Mouse (Mus musculus): Measurements from ENCODE around the gene Hspa5. TPM values are rescaled to one million over a fixed set of nuclear protein-coding genes. Genes with fewer than 3 reads are reported as not detected.
"Not testable (repeated sequence)": the region's sequence is repeated elsewhere in the genome, so short reads cannot be mapped to it uniquely, and the experiment has no call there.

Hspa5 gene
- total RNA-seq, 1 experiment from 2014 or later = 949 TPM

DNA sequence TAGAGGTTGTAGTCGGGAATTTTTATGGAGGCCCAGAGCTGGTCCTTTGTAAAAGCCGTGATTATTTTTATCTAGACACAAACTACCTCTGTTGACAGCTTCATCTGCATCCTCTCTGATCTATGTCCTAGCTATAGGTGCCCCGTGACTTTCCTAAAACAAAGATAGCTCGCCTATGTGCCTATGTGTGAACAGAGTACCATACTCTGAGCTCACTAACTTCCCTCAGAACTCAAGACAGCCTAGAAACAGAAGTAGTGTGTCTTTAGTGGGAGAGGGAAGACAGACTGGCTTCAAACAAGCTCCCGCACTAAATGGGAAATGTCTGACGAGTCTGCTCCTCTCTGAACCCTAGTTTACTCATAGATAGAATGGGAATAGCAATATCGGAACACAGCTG is 28.6 kb downstream of the Hspa5 start:
- no peak for ATAC-seq (replicated peaks in 1 of 2; ENCODE audit: insufficient read depth in 1 of 2, low FRiP score in 2 of 2, low TSS enrichment in 1 of 2, low read depth in 1 of 2, poor library complexity in 2 of 2, severe bottlenecking in 2 of 2)

DNA sequence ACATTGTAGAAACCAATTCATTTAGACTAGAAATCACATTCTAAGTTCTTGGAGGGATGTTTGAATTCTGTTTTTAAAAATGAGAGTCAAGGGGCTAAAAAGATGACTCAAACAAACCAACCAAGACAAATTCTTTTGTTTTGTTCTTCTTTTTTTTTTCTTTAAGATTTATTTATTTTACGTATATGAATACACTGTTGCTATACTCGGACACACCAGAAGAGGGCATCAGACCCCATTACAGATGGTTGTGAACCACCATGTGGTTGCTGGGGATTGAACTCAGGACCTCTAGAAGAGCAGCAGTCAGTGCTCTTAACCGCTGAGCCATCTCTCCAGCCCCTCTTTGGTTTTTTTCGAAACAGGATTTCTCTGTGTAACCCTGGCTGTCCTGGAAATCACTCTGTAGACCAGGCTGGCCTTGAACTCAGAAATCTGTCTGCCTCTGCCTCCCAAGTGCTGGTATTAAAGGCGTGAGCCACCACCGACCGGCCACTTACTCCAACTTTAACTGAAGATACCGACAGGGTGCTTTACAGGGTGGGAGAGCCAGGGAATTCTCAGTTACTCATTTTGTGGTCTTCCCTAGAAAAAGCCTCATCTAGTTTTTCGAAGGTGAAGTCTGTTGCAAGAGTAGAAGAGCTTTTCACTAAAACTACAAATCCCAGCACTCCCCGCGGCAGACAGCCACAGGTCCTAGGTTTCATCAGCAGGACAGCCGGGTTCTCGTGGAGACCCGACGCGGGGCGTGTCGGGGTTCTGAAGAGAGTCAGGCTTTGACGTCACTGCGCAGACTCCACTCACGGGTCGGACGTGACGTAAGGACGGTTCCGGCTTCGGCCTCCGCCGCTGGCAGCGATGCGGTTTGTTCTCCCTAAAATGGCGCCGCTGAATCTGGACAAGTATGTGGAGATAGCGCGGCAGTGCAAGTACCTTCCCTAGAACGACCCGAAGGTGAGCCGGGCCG is 30.0 kb downstream of the Hspa5 start:
- peak; percentile 85 to 90 for ATAC-seq (replicated peaks in 1 of 2; ENCODE audit: insufficient read depth in 1 of 2, low FRiP score in 2 of 2, low TSS enrichment in 1 of 2, low read depth in 1 of 2, poor library complexity in 2 of 2, severe bottlenecking in 2 of 2)

DNA sequence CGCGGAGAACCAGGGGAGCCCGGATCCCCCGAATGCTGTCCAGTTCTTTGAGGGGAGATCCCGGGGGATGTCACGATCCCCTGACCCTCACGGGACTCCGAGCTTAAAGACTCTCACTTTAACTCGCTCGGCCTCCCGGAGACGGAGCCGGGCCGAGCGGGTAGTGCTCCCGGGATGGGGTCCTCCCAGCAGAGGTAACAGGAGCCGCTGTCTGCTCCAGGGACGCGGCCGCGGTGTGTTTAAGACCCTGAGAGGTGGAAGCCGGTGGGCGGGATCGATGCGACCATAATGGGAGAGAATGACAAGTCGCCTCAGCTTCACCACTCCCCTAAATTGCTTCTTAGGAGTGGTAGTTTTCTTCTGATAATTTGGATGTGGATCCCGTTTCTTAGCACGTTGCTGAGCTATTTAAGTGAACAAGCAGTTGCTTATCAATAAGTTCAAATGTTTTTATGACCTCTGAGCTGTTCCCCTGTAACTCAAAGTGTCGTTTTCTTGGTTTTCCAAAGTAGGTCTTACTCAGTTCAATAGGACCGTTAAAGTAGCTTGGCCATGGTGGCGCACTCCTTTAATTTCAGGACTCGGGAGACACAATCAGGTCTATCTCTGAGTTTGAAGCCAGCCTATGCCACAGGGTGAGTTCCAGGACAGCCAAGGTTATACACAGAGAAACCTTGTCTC is 30.9 kb downstream of the Hspa5 start:
- ATAC-seq (replicated peaks in 1 of 2; ENCODE audit: insufficient read depth in 1 of 2, low FRiP score in 2 of 2, low TSS enrichment in 1 of 2, low read depth in 1 of 2, poor library complexity in 2 of 2, severe bottlenecking in 2 of 2) = peak; percentile 9 to 43; a peak in 3 of 4 replicates

DNA sequence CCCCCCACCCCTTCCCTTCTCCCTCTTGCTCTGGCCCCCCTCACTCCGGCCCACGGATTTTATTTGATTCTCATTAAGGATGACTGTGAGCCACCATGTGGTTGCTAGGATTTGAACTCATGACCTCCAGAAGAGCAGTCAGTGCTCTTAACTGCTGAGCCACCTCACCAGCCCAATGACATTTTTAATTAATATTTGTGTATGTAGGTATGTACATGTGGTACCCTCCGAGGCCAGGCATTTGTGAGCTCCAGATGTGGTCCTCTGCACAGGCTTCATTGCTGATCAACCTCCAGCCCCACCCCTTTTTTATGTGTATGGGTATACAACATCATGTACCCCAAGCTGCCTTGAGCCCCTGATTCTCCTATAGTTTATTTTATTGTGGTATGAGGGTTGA is 32.0 kb downstream of the Hspa5 start:
- no peak for ATAC-seq (replicated peaks in 1 of 2; ENCODE audit: insufficient read depth in 1 of 2, low FRiP score in 2 of 2, low TSS enrichment in 1 of 2, low read depth in 1 of 2, poor library complexity in 2 of 2, severe bottlenecking in 2 of 2)

DNA sequence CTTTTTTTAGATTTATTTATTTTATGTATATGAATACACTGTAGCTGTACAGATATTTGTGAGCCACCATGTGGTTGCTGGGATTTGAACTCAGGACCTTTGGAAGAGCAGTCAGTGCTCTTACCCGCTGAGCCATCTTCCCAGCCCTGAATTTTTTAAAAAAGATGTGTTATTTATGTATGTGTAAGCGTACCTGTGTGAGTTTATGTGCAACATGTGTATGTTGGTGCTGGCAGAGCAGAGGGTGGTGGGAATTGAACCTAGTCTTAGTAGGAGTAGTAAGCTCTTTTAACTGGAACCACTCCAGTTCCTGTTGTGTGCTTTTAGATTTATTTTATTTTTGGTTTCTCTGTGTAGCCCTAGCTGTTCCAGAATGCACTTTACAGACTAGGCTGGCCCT is 32.4 kb downstream of the Hspa5 start:
- no peak for ATAC-seq (replicated peaks in 1 of 2; ENCODE audit: insufficient read depth in 1 of 2, low FRiP score in 2 of 2, low TSS enrichment in 1 of 2, low read depth in 1 of 2, poor library complexity in 2 of 2, severe bottlenecking in 2 of 2)

DNA sequence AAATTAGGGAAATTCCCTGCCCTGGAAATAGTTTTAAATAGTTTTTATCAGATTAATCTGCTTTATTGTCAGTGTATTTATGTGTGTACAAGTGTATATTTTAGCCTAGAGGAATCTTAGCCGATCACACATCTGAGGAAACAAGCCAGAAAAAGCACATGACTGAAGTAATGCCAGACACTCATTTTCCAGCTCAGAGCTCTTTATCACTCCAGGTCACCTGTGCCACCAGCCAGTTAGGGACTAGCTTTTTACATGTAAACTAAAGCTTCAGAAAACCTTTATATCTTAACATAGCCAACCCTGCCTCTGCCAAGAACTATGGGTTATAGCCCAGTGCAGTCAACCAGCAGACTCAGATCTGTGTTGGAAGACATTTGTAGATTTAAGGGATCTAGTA is 33.0 kb downstream of the Hspa5 start:
- ATAC-seq (replicated peaks in 1 of 2; ENCODE audit: insufficient read depth in 1 of 2, low FRiP score in 2 of 2, low TSS enrichment in 1 of 2, low read depth in 1 of 2, poor library complexity in 2 of 2, severe bottlenecking in 2 of 2) = no peak

DNA sequence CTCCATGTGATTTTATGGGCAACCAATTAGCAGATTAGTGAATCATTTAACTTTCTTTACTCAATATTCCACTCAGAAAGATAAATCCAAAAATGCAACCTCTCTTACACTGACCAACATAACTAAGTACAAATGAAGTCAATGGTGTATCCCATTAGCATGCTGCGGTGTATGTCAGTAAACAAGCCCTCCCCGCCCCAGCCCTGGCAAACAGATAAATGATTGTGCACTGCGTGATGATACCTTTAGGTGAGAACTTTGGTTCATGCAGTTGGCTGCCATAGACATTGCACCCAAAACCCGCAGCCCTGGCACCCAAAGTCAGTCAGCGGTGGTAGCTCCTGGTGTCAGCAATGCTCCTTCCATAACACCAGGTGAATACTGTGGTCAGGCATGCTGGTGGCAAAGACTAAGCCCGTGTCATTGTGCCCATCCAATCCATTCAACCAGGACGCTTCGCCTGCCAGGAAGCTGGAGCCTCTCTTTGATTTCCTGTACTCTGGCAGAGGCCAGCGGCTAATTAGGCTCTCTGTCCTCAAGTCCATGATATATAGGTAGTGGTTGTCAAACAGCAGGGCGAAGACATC is 33.7 kb downstream of the Hspa5 start:
- ATAC-seq (replicated peaks in 1 of 2; ENCODE audit: insufficient read depth in 1 of 2, low FRiP score in 2 of 2, low TSS enrichment in 1 of 2, low read depth in 1 of 2, poor library complexity in 2 of 2, severe bottlenecking in 2 of 2) = no peak

DNA sequence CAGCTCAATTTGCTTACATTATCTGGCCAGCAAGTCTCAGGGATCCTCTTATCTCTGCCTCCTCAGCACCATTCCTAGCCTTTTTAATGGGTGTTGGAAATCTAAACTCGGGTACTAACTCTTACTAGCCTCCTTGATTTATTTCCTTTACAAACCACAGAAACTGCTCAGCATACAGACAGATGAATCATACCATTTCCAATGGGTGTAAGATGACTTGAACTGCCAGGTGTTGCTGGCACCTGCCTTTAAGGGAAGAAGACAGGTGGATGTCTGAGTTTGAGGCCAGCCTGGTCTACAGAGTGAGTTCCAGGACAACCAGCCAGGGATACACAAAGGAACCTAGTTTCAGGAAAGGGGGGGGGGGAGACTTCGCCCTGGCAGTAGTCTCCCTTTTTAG is 36.3 kb downstream of the Hspa5 start:
- no peak for ATAC-seq (replicated peaks in 1 of 2; ENCODE audit: insufficient read depth in 1 of 2, low FRiP score in 2 of 2, low TSS enrichment in 1 of 2, low read depth in 1 of 2, poor library complexity in 2 of 2, severe bottlenecking in 2 of 2)

DNA sequence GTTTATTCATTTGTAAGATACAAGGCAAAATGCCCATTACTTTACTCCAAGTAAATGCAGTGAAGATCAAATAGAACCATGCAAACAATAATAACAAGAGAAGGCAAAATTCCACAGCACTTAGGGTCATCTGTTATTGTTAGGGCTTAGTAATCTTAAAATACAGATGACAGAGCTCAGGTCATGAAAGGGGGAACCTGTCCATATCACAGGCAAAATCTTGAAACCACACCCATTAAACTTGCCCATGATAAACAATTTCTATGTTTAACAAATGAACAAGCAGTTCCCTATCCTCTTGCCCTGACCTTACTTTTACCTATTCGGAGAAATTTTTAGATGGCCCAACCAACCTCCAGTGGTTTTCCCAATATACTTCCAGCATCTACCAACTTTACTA is 37.8 kb downstream of the Hspa5 start:
- ATAC-seq (replicated peaks in 1 of 2; ENCODE audit: insufficient read depth in 1 of 2, low FRiP score in 2 of 2, low TSS enrichment in 1 of 2, low read depth in 1 of 2, poor library complexity in 2 of 2, severe bottlenecking in 2 of 2) = no peak

DNA sequence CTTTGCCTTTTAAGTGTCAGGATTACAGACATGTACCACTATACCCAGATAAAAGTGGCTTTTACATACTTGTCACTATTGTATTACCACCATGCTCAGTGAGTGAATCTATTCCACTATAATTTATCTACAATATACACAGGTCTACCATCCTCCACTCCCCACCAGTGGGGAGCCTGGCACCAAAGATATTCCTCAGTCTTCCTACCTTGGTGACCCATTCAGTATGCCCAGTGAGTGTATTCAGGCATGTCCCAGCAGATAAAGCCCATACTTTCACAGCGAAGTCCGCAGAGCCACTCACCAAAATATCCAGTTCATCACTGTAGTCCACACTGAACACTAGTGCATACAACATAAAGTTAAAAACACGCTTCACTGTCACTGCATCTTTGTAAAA is 39.0 kb downstream of the Hspa5 start:
- no peak for ATAC-seq (replicated peaks in 1 of 2; ENCODE audit: insufficient read depth in 1 of 2, low FRiP score in 2 of 2, low TSS enrichment in 1 of 2, low read depth in 1 of 2, poor library complexity in 2 of 2, severe bottlenecking in 2 of 2)

DNA sequence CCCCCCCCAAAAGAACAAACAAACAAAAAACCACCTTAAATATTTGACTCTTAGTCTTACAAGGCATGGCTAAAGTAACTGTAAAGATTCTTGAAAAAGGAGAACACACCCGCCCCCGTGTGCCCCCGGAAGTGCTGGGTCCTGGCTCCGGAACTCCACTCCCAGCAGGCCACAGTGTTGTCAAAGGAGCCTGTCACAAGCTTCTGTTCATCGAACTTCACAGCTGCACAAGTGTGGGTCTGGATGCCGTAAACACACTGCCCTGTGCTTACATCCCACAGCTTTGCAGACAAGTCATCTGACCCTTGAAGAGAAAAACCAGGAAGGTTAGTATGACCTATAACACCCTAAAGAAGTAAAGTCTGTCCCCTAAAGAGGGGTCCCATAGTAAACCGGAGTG is 40.9 kb downstream of the Hspa5 start:
- ATAC-seq (replicated peaks in 1 of 2; ENCODE audit: insufficient read depth in 1 of 2, low FRiP score in 2 of 2, low TSS enrichment in 1 of 2, low read depth in 1 of 2, poor library complexity in 2 of 2, severe bottlenecking in 2 of 2) = no peak

DNA sequence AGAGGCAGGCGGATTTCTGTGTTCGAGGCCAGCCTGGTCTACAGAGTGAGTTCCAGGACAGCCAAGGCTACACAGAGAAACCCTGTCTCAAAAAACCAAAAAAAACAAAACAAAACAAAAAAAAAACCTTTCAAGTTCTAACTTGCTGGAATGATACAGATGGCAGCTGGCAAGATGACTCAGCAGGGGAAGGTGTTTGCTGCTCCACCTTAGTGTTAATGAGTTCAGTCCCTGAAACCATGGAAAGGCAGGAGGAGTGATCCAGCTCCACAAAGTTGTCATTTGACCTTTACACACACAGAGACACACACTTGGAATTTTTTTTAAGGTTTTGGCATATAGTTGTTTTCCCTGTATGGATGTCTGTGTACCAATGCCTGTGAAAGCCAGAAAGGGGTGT is 44.1 kb downstream of the Hspa5 start:
- not testable (repeated sequence) for ATAC-seq (replicated peaks in 1 of 2; ENCODE audit: insufficient read depth in 1 of 2, low FRiP score in 2 of 2, low TSS enrichment in 1 of 2, low read depth in 1 of 2, poor library complexity in 2 of 2, severe bottlenecking in 2 of 2)

DNA sequence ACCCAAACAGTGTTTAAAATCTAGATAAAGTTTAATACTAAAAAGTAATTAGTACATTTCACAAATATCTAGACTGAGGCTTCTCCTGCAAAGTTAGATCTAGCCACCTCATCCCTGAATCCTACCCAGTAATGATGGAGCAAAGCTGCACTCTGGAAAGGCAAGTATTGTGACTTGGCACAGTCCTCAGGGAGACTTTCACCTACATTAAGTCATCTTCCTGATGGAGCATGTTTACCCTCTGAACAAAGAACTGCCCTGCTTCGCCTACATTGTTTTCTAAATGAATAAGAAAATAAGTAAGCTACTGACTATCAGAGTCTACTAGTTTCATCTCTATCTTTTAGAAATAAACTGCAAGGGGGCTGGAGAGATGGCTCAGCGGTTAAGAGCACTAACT is 46.7 kb downstream of the Hspa5 start:
- no peak for ATAC-seq (replicated peaks in 1 of 2; ENCODE audit: insufficient read depth in 1 of 2, low FRiP score in 2 of 2, low TSS enrichment in 1 of 2, low read depth in 1 of 2, poor library complexity in 2 of 2, severe bottlenecking in 2 of 2)

DNA sequence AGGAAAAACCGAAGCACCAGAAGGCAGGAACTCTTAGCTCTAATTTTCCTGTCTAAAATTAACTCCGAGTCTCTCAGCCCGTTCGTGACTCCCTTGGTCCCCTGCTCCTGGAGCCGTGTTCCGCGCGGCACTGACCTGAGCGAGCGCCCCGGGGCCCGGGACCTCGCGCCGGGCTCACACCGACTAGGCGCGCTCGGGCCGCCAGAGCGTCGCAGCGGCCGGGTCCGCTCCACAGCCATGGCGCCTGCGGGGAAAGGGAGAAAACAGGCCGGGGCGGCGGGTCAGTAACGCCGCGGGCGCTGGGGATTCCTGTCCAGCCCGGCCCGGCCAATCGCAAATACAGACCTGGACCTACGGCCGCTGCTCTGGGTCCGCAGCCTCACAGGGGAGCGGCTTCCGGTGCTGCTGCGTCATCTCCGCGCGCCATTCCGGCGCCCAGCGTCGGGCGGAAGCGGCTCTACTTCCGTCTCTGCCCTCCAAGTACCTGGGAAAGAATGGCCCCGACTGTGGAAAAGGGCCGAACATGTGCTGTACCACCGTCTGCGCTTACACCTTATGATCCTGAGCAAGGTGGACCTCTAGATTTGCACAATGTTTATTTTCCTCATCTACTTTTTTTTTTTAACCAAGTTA is 54.2 kb downstream of the Hspa5 start, which contains the start of gene Fbxw2:
TSS of gene Fbxw2 (minus strand) at position 485 of the 633 bp plus-strand sequence.
- ATAC-seq (replicated peaks in 1 of 2; ENCODE audit: insufficient read depth in 1 of 2, low FRiP score in 2 of 2, low TSS enrichment in 1 of 2, low read depth in 1 of 2, poor library complexity in 2 of 2, severe bottlenecking in 2 of 2) = peak; percentile 94

DNA sequence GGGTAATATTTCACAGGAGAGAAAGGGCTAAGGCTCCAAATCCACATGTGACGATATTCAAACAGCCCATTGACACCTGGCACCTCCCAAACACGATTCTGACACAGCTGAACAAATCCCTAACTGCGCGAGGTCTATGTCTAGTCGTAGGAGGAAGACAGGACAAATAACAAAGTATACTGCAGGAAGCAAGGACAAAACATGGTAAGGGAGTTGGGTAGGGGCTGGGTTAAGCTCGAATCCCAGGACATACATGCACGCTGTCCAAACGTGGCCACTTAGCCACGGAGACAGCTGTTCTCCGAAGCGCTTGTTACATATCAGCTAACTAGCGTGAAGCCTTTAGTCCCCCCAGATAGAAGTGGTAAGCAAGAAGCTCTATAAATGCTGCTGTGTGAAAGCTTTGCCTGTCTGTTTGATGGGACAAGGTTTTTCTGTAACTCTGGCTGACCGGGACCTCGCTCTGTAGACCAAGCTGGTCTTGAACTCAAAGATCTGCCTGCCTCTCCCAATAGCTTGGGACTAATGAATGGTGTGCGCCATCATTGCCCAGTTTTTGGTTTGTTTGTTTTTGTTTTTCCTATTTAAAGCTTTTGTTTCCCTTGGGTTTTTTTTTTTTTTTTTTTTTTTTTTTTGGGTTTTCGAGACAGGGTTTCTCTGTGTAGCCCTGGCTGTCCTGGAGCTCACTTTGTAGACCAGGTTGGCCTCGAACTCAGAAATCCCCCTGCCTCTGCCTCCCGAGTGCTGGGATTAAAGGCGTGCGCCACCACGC is 54.9 kb downstream of the Hspa5 start:
- ATAC-seq (replicated peaks in 1 of 2; ENCODE audit: insufficient read depth in 1 of 2, low FRiP score in 2 of 2, low TSS enrichment in 1 of 2, low read depth in 1 of 2, poor library complexity in 2 of 2, severe bottlenecking in 2 of 2) = peak; percentile 33 to 36; a peak in 2 of 4 replicates

Data from hematopoietic stem cell, adult 5-6 weeks (primary cell).